ENCODE assay signal across 13 mouse cellular contexts in the genomic region with DNA sequence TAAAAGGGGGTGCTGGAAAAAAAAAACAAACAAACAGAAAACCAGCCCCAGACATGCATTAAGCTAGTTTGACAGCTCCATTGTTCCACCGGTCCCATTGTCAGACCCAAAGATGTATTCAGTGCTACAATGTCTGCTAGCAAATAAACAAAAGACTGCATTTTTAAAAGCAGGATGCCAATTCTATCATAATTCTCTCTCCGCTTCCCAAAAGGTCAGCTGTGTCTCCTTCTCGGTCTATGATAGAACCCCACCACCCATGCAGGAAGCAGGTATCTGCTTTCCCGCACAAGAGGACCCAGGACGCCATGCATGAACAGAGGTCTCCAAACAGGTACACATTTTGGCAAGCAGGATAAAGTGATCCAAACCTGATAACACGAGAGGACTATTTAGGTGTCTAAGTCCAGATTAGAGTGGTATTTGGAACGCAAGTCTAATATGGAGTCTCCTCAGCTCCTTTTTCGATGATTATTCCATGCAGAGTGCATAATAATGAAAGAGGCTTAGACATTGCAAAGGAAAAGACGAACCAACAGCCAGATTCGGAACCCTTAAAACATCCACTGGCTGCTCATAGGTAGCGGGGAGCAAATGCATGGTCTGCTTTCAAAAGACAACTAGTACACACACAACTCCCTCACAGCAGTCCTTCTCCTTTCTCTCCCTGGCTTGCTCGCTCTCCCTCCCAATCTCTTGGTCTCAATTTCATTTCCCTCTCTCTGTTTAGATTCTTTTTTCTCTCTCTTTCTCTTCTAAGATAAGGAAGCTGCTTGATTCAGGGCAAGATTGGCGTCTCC.
DNase-seq lines count a peak whose midpoint lies in the region; ATAC-seq and TF ChIP-seq lines count a peak whose summit lies in the region.
"Had no signal": no experiment of that assay in that cellular context is flagged by ENCODE, and none has a peak within 500 bp of the region (broad histone marks: within the 10 kb centered on the region; RNA-seq: fewer than 3 reads in every experiment).

No protein-coding gene starts in this region.

- peak overlapping the region; percentile 38 for H3K27ac ChIP-seq in cerebellum, adult 2 months (ENCODE audit: insufficient read depth, low read length)
- peak overlapping the region; percentile 98 for H3K27ac ChIP-seq in forebrain, embryonic 15.5 days (replicated peaks)
- peak overlapping the region; percentile 94 for H3K27ac ChIP-seq in midbrain, embryonic 14.5 days (replicated peaks; ENCODE audit: low read depth, low read length)
- no peak overlapping the region for H3K27ac ChIP-seq in limb, embryonic 10.5 days
- H3K27ac ChIP-seq: stomach, embryonic 15.5 days had no signal

- H3K27me3 ChIP-seq in cerebellum, adult 2 months (ENCODE audit: control insufficient read depth, insufficient read depth, low read length): no peaks in the 10 kb centered on the region
- H3K27me3 ChIP-seq in forebrain, embryonic 15.5 days: no peaks in the 10 kb centered on the region
- H3K27me3 ChIP-seq in midbrain, embryonic 14.5 days (ENCODE audit: control insufficient read depth, insufficient read depth, low read length): no peaks in the 10 kb centered on the region
- no peaks in the 10 kb centered on the region for H3K27me3 ChIP-seq in limb, embryonic 10.5 days (ENCODE audit: low read depth, poor library complexity, severe bottlenecking)
- H3K27me3 ChIP-seq: stomach, embryonic 15.5 days had no signal

- H3K4me3 ChIP-seq in cerebellum, adult 2 months (replicated peaks; ENCODE audit: insufficient read depth, low read depth, low read length): peak overlapping the region; percentile 62
- peak overlapping the region; percentile 48 for H3K4me3 ChIP-seq in forebrain, embryonic 15.5 days
- H3K4me3 ChIP-seq in midbrain, embryonic 14.5 days (replicated peaks; ENCODE audit: low read depth, low read length): peak overlapping the region; percentile 50
- no peak overlapping the region for H3K4me3 ChIP-seq in limb, embryonic 10.5 days
- H3K4me3 ChIP-seq: stomach, embryonic 15.5 days had no signal

- 3% methylated on average over 13 of the region's 13 CpGs for WGBS in cerebellum, adult 2 months
- WGBS in forebrain, embryonic 15.5 days: 6% methylated on average over 13 of the region's 13 CpGs
- WGBS in midbrain, embryonic 14.5 days: 6% methylated on average over 13 of the region's 13 CpGs
- 88% methylated on average over 13 of the region's 13 CpGs for WGBS in limb, embryonic 10.5 days

- TF ChIP-seq CTCF in cerebellum, adult 2 months (IDR thresholded peaks at IDR 0.05; ENCODE audit: borderline replicate concordance, insufficient read depth, low read depth, low read length): no peak

- H3K4me2 ChIP-seq in forebrain, embryonic 15.5 days (replicated peaks): peak overlapping the region; percentile 38
- peak overlapping the region; percentile 61 for H3K4me2 ChIP-seq in midbrain, embryonic 14.5 days (ENCODE audit: low read length)
- H3K4me2 ChIP-seq: stomach, embryonic 15.5 days had no signal

- peak; percentile 61 to 62 for DNase-seq in cerebellum, adult 2 months
- DNase-seq in cerebellum, postnatal 14 days: peak; percentile 61 to 73
- DNase-seq in midbrain, embryonic 14.5 days: peak; percentile 68
- no peak for DNase-seq in adrenal gland, postnatal 36 days
- DNase-seq in limb, embryonic 10.5 days (ENCODE audit: low spot score): no peak
- DNase-seq in right cerebral cortex, adult 18-20 months: no peak
- DNase-seq: adrenal gland, adult 2 months; heart, adult 18-20 months; heart, postnatal 4 days; lung, postnatal 10 days had no signal

- peak overlapping the region; percentile 89 for H3K9ac ChIP-seq in forebrain, embryonic 15.5 days (replicated peaks)
- peak overlapping the region; percentile 92 for H3K9ac ChIP-seq in midbrain, embryonic 14.5 days (replicated peaks; ENCODE audit: low read length)
- H3K9ac ChIP-seq: stomach, embryonic 15.5 days had no signal

- peaks cover 12% of the 10 kb centered on the region; the same call in 1 of the 2 replicates for H3K4me1 ChIP-seq in cerebellum, adult 2 months (ENCODE audit: control insufficient read depth, insufficient read depth, low read length)
- peaks cover 19% of the 10 kb centered on the region for H3K4me1 ChIP-seq in forebrain, embryonic 15.5 days
- peaks cover 30% of the 10 kb centered on the region for H3K4me1 ChIP-seq in midbrain, embryonic 14.5 days (ENCODE audit: control insufficient read depth, insufficient read depth, low read length)
- no peaks in the 10 kb centered on the region for H3K4me1 ChIP-seq in limb, embryonic 10.5 days
- H3K4me1 ChIP-seq: stomach, embryonic 15.5 days had no signal

- ATAC-seq in forebrain, embryonic 15.5 days (replicated peaks): peak; percentile 57
- peak; percentile 67 for ATAC-seq in midbrain, embryonic 14.5 days (ENCODE audit: low FRiP score, low TSS enrichment)
- no peak for ATAC-seq in megakaryocyte progenitor cell, adult 5-6 weeks (replicated peaks; ENCODE audit: poor library complexity)

- H3K36me3 ChIP-seq in forebrain, embryonic 15.5 days: no peaks in the 10 kb centered on the region
- no peaks in the 10 kb centered on the region for H3K36me3 ChIP-seq in midbrain, embryonic 14.5 days (ENCODE audit: control insufficient read depth, insufficient read depth, low read length)
- no peaks in the 10 kb centered on the region for H3K36me3 ChIP-seq in limb, embryonic 10.5 days
- H3K36me3 ChIP-seq: stomach, embryonic 15.5 days had no signal

- no peaks in the 10 kb centered on the region for H3K9me3 ChIP-seq in forebrain, embryonic 15.5 days
- H3K9me3 ChIP-seq in midbrain, embryonic 14.5 days (ENCODE audit: control insufficient read depth, low read length): no peaks in the 10 kb centered on the region; the same call in 1 of the 2 replicates
- no peaks in the 10 kb centered on the region for H3K9me3 ChIP-seq in limb, embryonic 10.5 days (replicated peaks)
- H3K9me3 ChIP-seq: stomach, embryonic 15.5 days had no signal

- no peak for TF ChIP-seq POLR2A in cerebellum, adult 2 months (IDR thresholded peaks at IDR 0.05; ENCODE audit: borderline replicate concordance, insufficient read depth, low read length)

Comparison
In these comparisons a context has a peak if more than half of its experiments do, and no peak if none do; other contexts are left out.
1. DNase-seq: peak in cerebellum, adult 2 months (2 of 2), cerebellum, postnatal 14 days (2 of 2) and midbrain, embryonic 14.5 days (single experiment); none in adrenal gland, postnatal 36 days (0 of 2), limb, embryonic 10.5 days (single experiment) and right cerebral cortex, adult 18-20 months (single experiment).